Mouse (Mus musculus) bone marrow, adult 2 months (tissue): Measurements from ENCODE around the gene Nat9. TPM values are rescaled to one million over a fixed set of nuclear protein-coding genes. Genes with fewer than 3 reads are reported as not detected.
A peak's percentile ranks its signal among the peaks of the same experiment; 100 is the strongest.

ENCODE experiments used
- H3K27ac ChIP-seq: fragments of 200-500 bp; 2 replicates; pipeline ENCODE4 v1.5.1; 2012; ENCODE audit warnings: low read depth, mild to moderate bottlenecking, control low read depth, inconsistent platforms, low read length; ENCODE audit not compliant: control insufficient read depth, poor library complexity, insufficient read depth
- H3K4me1 ChIP-seq: fragments of 200-500 bp; 2 replicates; pipeline ENCODE4 v1.6.1; 2011; ENCODE audit warnings: low read length; ENCODE audit not compliant: control insufficient read depth, insufficient read depth
- H3K4me3 ChIP-seq: fragments of 200-500 bp; replicated peaks from 2 replicates; pipeline ENCODE3; 2011; ENCODE audit warnings: mild to moderate bottlenecking, low read depth, low read length, control low read depth; ENCODE audit not compliant: control insufficient read depth
- CTCF ChIP-seq: fragments of 200-500 bp; IDR thresholded peaks from 2 replicates; pipeline ENCODE4 v1.5.1; 2011; ENCODE audit warnings: low read length, control low read depth; ENCODE audit not compliant: control insufficient read depth, insufficient read depth
- POLR2A ChIP-seq: fragments of 200-500 bp; IDR thresholded peaks from 2 replicates; pipeline ENCODE4 v1.6.1; 2011; ENCODE audit warnings: low read depth, mild to moderate bottlenecking, control low read depth, low read length, borderline replicate concordance; ENCODE audit not compliant: control insufficient read depth
- WGBS: fragments of 180-500 bp; shearing (Covaris S2); methylation state at CpG from one replicate; pipeline ENCODE4 v1.1.7; 2018; 5-methylcytosine and 5-hydroxymethylcytosine counted together
- polyA plus RNA-seq: library from polyadenylated mRNA; stranded (reverse); fragments of >200 nt; gene quantifications from 2 replicates; pipeline ENCODE4 v1.2.4, GENCODE M21; 2011; ENCODE audit warnings: low replicate concordance; ENCODE audit not compliant: missing spikeins, insufficient read depth, insufficient read length

The Nat9 gene
- polyA plus RNA-seq: 19.4 and 24.2 TPM in 2 replicates

GRCm38 (mm10) chr11:115187693-115188092, at the start of gene Nat9:
Gene Nat9, minus strand, starts transcription at chr11:115187859.
- Histone ChIP-seq H3K4me3 (peak within 1 kb of the TSS; percentile 86), H3K4me1 (peaks cover 4% of the 10 kb centered on the region; the same call in 1 of the 2 replicates), H3K27ac (peak within 1 kb of the TSS; percentile 87)
- no peak for TF ChIP-seq POLR2A
- no peak for TF ChIP-seq CTCF
- 7% methylated on average over 12 of the region's 12 CpGs for WGBS

GRCm38 (mm10) chr11:115236570-115236969, 48.9 kb upstream of the Nat9 start:
- Histone ChIP-seq H3K4me3 (no peak overlapping the region), H3K4me1 (no peaks in the 10 kb centered on the region; the same call in 1 of the 2 replicates), H3K27ac (no peak overlapping the region)
- 84% methylated on average over 5 of the region's 5 CpGs for WGBS
- TF ChIP-seq CTCF: no peak
- no peak for TF ChIP-seq POLR2A

GRCm38 (mm10) chr11:115234320-115235044, 46.8 kb upstream of the Nat9 start:
- H3K4me1 ChIP-seq: peaks cover 5% of the 10 kb centered on the region

GRCm38 (mm10) chr11:115233526-115234290, 46.0 kb upstream of the Nat9 start:
- no peak overlapping the region for H3K4me3 ChIP-seq
- H3K4me1 ChIP-seq: peaks cover 5% of the 10 kb centered on the region
- no peak overlapping the region for H3K27ac ChIP-seq
- WGBS: 85% methylated on average over 20 of the region's 20 CpGs
- no peak for TF ChIP-seq POLR2A
- peak; percentile 30; the same call in 1 of the 2 replicates for TF ChIP-seq CTCF

More at GRCm38 (mm10) chr11:115234320-115235044, 46.8 kb upstream of the Nat9 start:
- 87% methylated on average over 15 of the region's 15 CpGs for WGBS
- no peak overlapping the region for H3K27ac ChIP-seq
- no peak overlapping the region for H3K4me3 ChIP-seq
- no peak for TF ChIP-seq POLR2A
- TF ChIP-seq CTCF: no peak

DNA sequence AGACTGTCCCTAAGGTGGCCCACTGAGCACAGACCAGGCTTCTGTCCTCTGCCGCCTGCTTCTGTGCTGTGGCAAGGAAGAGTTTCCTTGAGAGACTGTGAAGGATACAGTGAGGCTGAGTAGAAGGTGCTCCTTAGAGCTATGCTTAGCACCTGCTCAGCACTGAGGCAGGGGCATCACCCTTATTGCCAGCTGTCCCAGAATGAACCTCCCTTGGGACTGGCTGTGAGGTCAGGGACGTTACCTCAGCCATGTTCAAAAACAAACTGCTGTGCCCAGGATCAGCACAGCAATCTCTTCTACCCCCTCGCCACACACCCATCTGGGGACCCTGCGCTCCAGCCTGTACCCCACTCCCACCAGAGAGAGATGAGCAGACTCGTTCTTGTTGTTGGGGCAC, 45.2 kb upstream of the Nat9 start:
- WGBS: 64% methylated on average over 5 of the region's 5 CpGs
- peak overlapping the region; percentile 67 for H3K27ac ChIP-seq
- peaks cover 5% of the 10 kb centered on the region for H3K4me1 ChIP-seq
- no peak overlapping the region for H3K4me3 ChIP-seq
- no peak for TF ChIP-seq CTCF
- TF ChIP-seq POLR2A: no peak

GRCm38 (mm10) chr11:115231924-115232323, 44.3 kb upstream of the Nat9 start:
- Histone ChIP-seq H3K27ac (peak overlapping the region; percentile 72), H3K4me3 (no peak overlapping the region), H3K4me1 (peaks cover 5% of the 10 kb centered on the region)
- TF ChIP-seq CTCF (no peak), POLR2A (no peak)
- WGBS: 48% methylated on average over 9 of the region's 9 CpGs

- TF ChIP-seq POLR2A (no peak), CTCF (no peak)
- 22% methylated on average over 14 of the region's 14 CpGs for whole genome bisulfite sequencing
- Histone ChIP-seq H3K27ac (peak overlapping the region; percentile 78), H3K4me1 (peaks cover 5% of the 10 kb centered on the region), H3K4me3 (no peak overlapping the region)
These were observed 43.7 kb upstream of the Nat9 start for GRCm38 (mm10) chr11:115231168-115231915.
